Mouse (Mus musculus) limb, embryonic 11.5 days (tissue): ENCODE data around the gene Slc11a2. TPM values are rescaled to one million over a fixed set of nuclear protein-coding genes. Genes with fewer than 3 reads are reported as not detected.

Source experiments
- ATAC-seq: fragments of 200-750 bp; cut with Nextera tagmentation; 2 replicates; pipeline ENCODE4 v1.8.0; 2017; ENCODE audit warnings: low read depth; ENCODE audit not compliant: insufficient number of reproducible peaks, low FRiP score, low TSS enrichment
- DNase-seq: peaks from one replicate; pipeline ENCODE4 v3.0.0-alpha.2; 2015; ENCODE audit warnings: low spot score
- H3K27ac ChIP-seq: fragments of 300-500 bp; sonication (generic); replicated peaks from 2 replicates; pipeline ENCODE4 v1.5.1; 2014; ENCODE audit warnings: low read depth, mild to moderate bottlenecking, low read length
- H3K27me3 ChIP-seq: fragments of 300-500 bp; sonication (generic); 2 replicates; pipeline ENCODE4 v1.6.1; 2014; ENCODE audit warnings: mild to moderate bottlenecking, low read length, mixed read lengths; ENCODE audit not compliant: control insufficient read depth, insufficient read depth
- H3K36me3 ChIP-seq: fragments of 300-500 bp; sonication (generic); 2 replicates; pipeline ENCODE4 v1.6.1; 2014; ENCODE audit warnings: mild to moderate bottlenecking, low read length, moderate library complexity, mixed read lengths; ENCODE audit not compliant: control insufficient read depth, insufficient read depth
- H3K4me1 ChIP-seq: fragments of 300-500 bp; sonication (generic); 2 replicates; pipeline ENCODE4 v1.6.1; 2014; ENCODE audit warnings: low read length, mixed read lengths; ENCODE audit not compliant: control insufficient read depth, insufficient read depth
- H3K4me2 ChIP-seq: fragments of 300-500 bp; sonication (generic); 2 replicates; pipeline ENCODE4 v1.6.1; 2014; ENCODE audit warnings: low read depth, mild to moderate bottlenecking, moderate library complexity; ENCODE audit not compliant: severe bottlenecking
- H3K4me3 ChIP-seq: fragments of 300-500 bp; sonication (generic); 2 replicates; pipeline ENCODE4 v1.5.1; 2014; ENCODE audit warnings: low read depth, low read length
- H3K9ac ChIP-seq: fragments of 300-500 bp; sonication (generic); 2 replicates; pipeline ENCODE4 v1.6.1; 2014; ENCODE audit warnings: mild to moderate bottlenecking, low read length
- H3K9me3 ChIP-seq: fragments of 300-500 bp; sonication (generic); 2 replicates; pipeline ENCODE4 v1.6.1; 2016; ENCODE audit warnings: low read length; ENCODE audit not compliant: control insufficient read depth
- WGBS: fragments of 180-500 bp; shearing (Covaris S2); extraction: QIAGEN DNeasy Blood & Tissue Kit; methylation state at CpG from one replicate; pipeline ENCODE4 v1.1.7; 2014; 5-methylcytosine and 5-hydroxymethylcytosine counted together
- polyA plus RNA-seq: library from polyadenylated mRNA; unstranded; fragments of >200 nt; fragmentation: Nextera tagmentation; extraction: Ambion mirVana; gene quantifications from 2 replicates; pipeline ENCODE4 v1.2.1, GENCODE M21; 2014

Slc11a2 gene
- polyA plus RNA-seq, 1 experiment from 2014 or later, result 19.5 TPM

GRCm38 (mm10) chr15:100403318-100404000 lies 21.4 kb downstream of the Slc11a2 start:
- H3K9me3 ChIP-seq, result no peaks in the 10 kb centered on the region
- no peaks in the 10 kb centered on the region for H3K4me1 ChIP-seq
- no peak for ATAC-seq
- H3K27me3 ChIP-seq, result no peaks in the 10 kb centered on the region
- DNase-seq, result no peak
- H3K36me3 ChIP-seq, result peaks cover 29% of the 10 kb centered on the region
- no peak overlapping the region for H3K4me2 ChIP-seq
- no peak overlapping the region for H3K9ac ChIP-seq
- no peak overlapping the region for H3K27ac ChIP-seq
- H3K4me3 ChIP-seq, result no peak overlapping the region
- 93% methylated on average over 16 of the region's 16 CpGs for WGBS

GRCm38 (mm10) chr15:100402798-100403197 lies 22.1 kb downstream of the Slc11a2 start:
- peaks cover 31% of the 10 kb centered on the region for H3K36me3 ChIP-seq
- WGBS, result 82% methylated on average over 4 of the region's 4 CpGs
- no peak overlapping the region for H3K4me3 ChIP-seq

GRCm38 (mm10) chr15:100402347-100402746 lies 22.5 kb downstream of the Slc11a2 start:
- DNase-seq (no peak), ATAC-seq (no peak)
- Histone ChIP-seq H3K9ac (no peak overlapping the region), H3K27me3 (no peaks in the 10 kb centered on the region), H3K4me3 (no peak overlapping the region), H3K36me3 (peaks cover 31% of the 10 kb centered on the region), H3K9me3 (no peaks in the 10 kb centered on the region), H3K27ac (no peak overlapping the region), H3K4me1 (no peaks in the 10 kb centered on the region), H3K4me2 (no peak overlapping the region)
- 91% methylated on average over 14 of the region's 14 CpGs for WGBS

More at GRCm38 (mm10) chr15:100402798-100403197, 22.1 kb downstream of the Slc11a2 start:
- Histone ChIP-seq H3K27me3 (no peaks in the 10 kb centered on the region), H3K4me2 (no peak overlapping the region), H3K4me1 (no peaks in the 10 kb centered on the region), H3K27ac (no peak overlapping the region), H3K9ac (no peak overlapping the region), H3K9me3 (no peaks in the 10 kb centered on the region)
- ATAC-seq (no peak), DNase-seq (no peak)

- H3K27ac ChIP-seq, result no peak overlapping the region
- no peak overlapping the region for H3K9ac ChIP-seq
- H3K4me2 ChIP-seq, result no peak overlapping the region
- H3K27me3 ChIP-seq, result no peaks in the 10 kb centered on the region
- no peaks in the 10 kb centered on the region for H3K4me1 ChIP-seq
- whole genome bisulfite sequencing, result 90% methylated on average over 4 of the region's 4 CpGs
- peaks cover 30% of the 10 kb centered on the region for H3K36me3 ChIP-seq
- no peak overlapping the region for H3K4me3 ChIP-seq
- ATAC-seq (no peak), DNase-seq (no peak)
- H3K9me3 ChIP-seq, result no peaks in the 10 kb centered on the region
Measured at GRCm38 (mm10) chr15:100401811-100402210, 23.1 kb downstream of the Slc11a2 start.

GRCm38 (mm10) chr15:100400592-100401250 lies 24.2 kb downstream of the Slc11a2 start:
- no peak overlapping the region for H3K4me2 ChIP-seq
- H3K4me1 ChIP-seq, result no peaks in the 10 kb centered on the region
- 91% methylated on average over 16 of the region's 16 CpGs for WGBS
- no peak for DNase-seq
- no peaks in the 10 kb centered on the region for H3K27me3 ChIP-seq
- ATAC-seq, result no peak
- H3K9me3 ChIP-seq, result no peaks in the 10 kb centered on the region
- H3K27ac ChIP-seq, result no peak overlapping the region
- no peak overlapping the region for H3K4me3 ChIP-seq
- H3K36me3 ChIP-seq, result peaks cover 32% of the 10 kb centered on the region
- no peak overlapping the region for H3K9ac ChIP-seq

- no peak overlapping the region for H3K27ac ChIP-seq
- no peaks in the 10 kb centered on the region for H3K27me3 ChIP-seq
- ATAC-seq, result no peak
- H3K36me3 ChIP-seq, result peaks cover 26% of the 10 kb centered on the region
- H3K4me1 ChIP-seq, result no peaks in the 10 kb centered on the region
- no peak for DNase-seq
- H3K9me3 ChIP-seq, result no peaks in the 10 kb centered on the region
- no peak overlapping the region for H3K4me2 ChIP-seq
- no peak overlapping the region for H3K4me3 ChIP-seq
- H3K9ac ChIP-seq, result no peak overlapping the region
- 97% methylated on average over 3 of the region's 3 CpGs for WGBS
Measured at GRCm38 (mm10) chr15:100395561-100395960, 29.3 kb downstream of the Slc11a2 start.

GRCm38 (mm10) chr15:100393016-100393415 lies 31.9 kb downstream of the Slc11a2 start:
- no peak for DNase-seq
- Histone ChIP-seq H3K27ac (no peak overlapping the region), H3K9me3 (no peaks in the 10 kb centered on the region), H3K4me2 (no peak overlapping the region), H3K36me3 (peaks cover 10% of the 10 kb centered on the region), H3K27me3 (no peaks in the 10 kb centered on the region), H3K9ac (no peak overlapping the region), H3K4me3 (no peak overlapping the region), H3K4me1 (0 out of 2 replicates have a peak, but pooled peaks cover 2% of the 10 kb centered on the region)
- no peak for ATAC-seq
- WGBS, result 81% methylated on average over 11 of the region's 11 CpGs

GRCm38 (mm10) chr15:100391599-100391998 lies 33.3 kb downstream of the Slc11a2 start:
- 93% methylated on average over 7 of the region's 7 CpGs for WGBS
- no peak for ATAC-seq
- no peaks in the 10 kb centered on the region for H3K27me3 ChIP-seq
- H3K4me2 ChIP-seq, result no peak overlapping the region
- H3K4me3 ChIP-seq, result no peak overlapping the region
- no peaks in the 10 kb centered on the region for H3K9me3 ChIP-seq
- DNase-seq, result no peak
- no peak overlapping the region for H3K27ac ChIP-seq
- 0 out of 2 replicates have a peak, but pooled peaks cover 2% of the 10 kb centered on the region for H3K4me1 ChIP-seq
- H3K9ac ChIP-seq, result no peak overlapping the region
- H3K36me3 ChIP-seq, result peaks cover 8% of the 10 kb centered on the region
